Mouse (Mus musculus) midbrain, embryonic 12.5 days (tissue): ENCODE measurements at regions not wholly inside any gene's neighbourhood (a gene's known extent, or its start where the extent isn't known, plus 50 kb on each side); places are given as distances from the start of the nearest gene placed in this dataset.

Source experiments
- ATAC-seq: fragments of 200-750 bp; cut with Nextera tagmentation; 2 replicates; pipeline ENCODE4 v1.8.0; 2017; ENCODE audit warnings: low read depth, moderate TSS enrichment, moderate library complexity; ENCODE audit not compliant: low FRiP score
- H3K27ac ChIP-seq: fragments of 300-500 bp; sonication (generic); replicated peaks from 2 replicates; pipeline ENCODE4 v1.5.1; 2016; ENCODE audit warnings: mild to moderate bottlenecking
- H3K27me3 ChIP-seq: fragments of 300-500 bp; sonication (generic); 2 replicates; pipeline ENCODE4 v1.6.1; 2016; ENCODE audit warnings: mild to moderate bottlenecking
- H3K36me3 ChIP-seq: fragments of 300-500 bp; sonication (generic); 2 replicates; pipeline ENCODE4 v1.6.1; 2016
- H3K4me1 ChIP-seq: fragments of 300-500 bp; sonication (generic); 2 replicates; pipeline ENCODE4 v1.6.1; 2016
- H3K4me2 ChIP-seq: fragments of 300-500 bp; sonication (generic); replicated peaks from 2 replicates; pipeline ENCODE4 v1.6.1; 2016; ENCODE audit warnings: mild to moderate bottlenecking, moderate library complexity
- H3K4me3 ChIP-seq: fragments of 300-500 bp; sonication (generic); 2 replicates; pipeline ENCODE4 v1.5.1; 2016; ENCODE audit warnings: mild to moderate bottlenecking
- H3K9ac ChIP-seq: fragments of 300-500 bp; sonication (generic); replicated peaks from 2 replicates; pipeline ENCODE4 v1.6.1; 2016; ENCODE audit warnings: mild to moderate bottlenecking, moderate library complexity
- H3K9me3 ChIP-seq: fragments of 300-500 bp; sonication (generic); 2 replicates; pipeline ENCODE4 v1.6.1; 2016; ENCODE audit warnings: mild to moderate bottlenecking
- WGBS: fragments of 180-500 bp; shearing (Covaris S2); methylation state at CpG from one replicate; pipeline ENCODE4 v1.1.7; 2016; 5-methylcytosine and 5-hydroxymethylcytosine counted together

- no peak for ATAC-seq
- no peak overlapping the region for H3K9ac ChIP-seq
- no peak overlapping the region for H3K4me2 ChIP-seq
- peaks cover 4% of the 10 kb centered on the region; the same call in 1 of the 2 replicates for H3K4me1 ChIP-seq
- no peaks in the 10 kb centered on the region for H3K9me3 ChIP-seq
- no peak overlapping the region for H3K27ac ChIP-seq
- H3K27me3 ChIP-seq = no peaks in the 10 kb centered on the region
- no peaks in the 10 kb centered on the region for H3K36me3 ChIP-seq
- 87% methylated on average over 4 of the region's 4 CpGs for WGBS
- H3K4me3 ChIP-seq = no peak overlapping the region
Observed at GRCm38 (mm10) chr13:30062285-30062684, 74.0 kb upstream of the Mboat1 start.

- H3K27ac ChIP-seq = no peak overlapping the region
- 90% methylated on average over 3 of the region's 3 CpGs for WGBS
- H3K36me3 ChIP-seq = no peaks in the 10 kb centered on the region
- ATAC-seq = no peak
- no peaks in the 10 kb centered on the region for H3K9me3 ChIP-seq
- no peaks in the 10 kb centered on the region for H3K4me1 ChIP-seq
- no peak overlapping the region for H3K4me2 ChIP-seq
- H3K27me3 ChIP-seq = no peaks in the 10 kb centered on the region
- no peak overlapping the region for H3K9ac ChIP-seq
- H3K4me3 ChIP-seq = no peak overlapping the region
Observed at GRCm38 (mm10) chr13:30055141-30055645, 69.3 kb upstream of the E2f3 start.

GRCm38 (mm10) chr13:30051891-30052550 lies 66.2 kb upstream of the E2f3 start:
- WGBS = 78% methylated on average over 16 of the region's 16 CpGs
- no peaks in the 10 kb centered on the region for H3K27me3 ChIP-seq
- ATAC-seq = no peak

GRCm38 (mm10) chr13:30050745-30051508 lies 65.1 kb upstream of the E2f3 start:
- Histone ChIP-seq H3K9me3 (no peaks in the 10 kb centered on the region), H3K4me3 (no peak overlapping the region), H3K4me2 (no peak overlapping the region), H3K27me3 (no peaks in the 10 kb centered on the region), H3K4me1 (no peaks in the 10 kb centered on the region), H3K27ac (no peak overlapping the region), H3K36me3 (no peaks in the 10 kb centered on the region), H3K9ac (no peak overlapping the region)
- 81% methylated on average over 9 of the region's 9 CpGs for WGBS
- ATAC-seq = no peak

More at GRCm38 (mm10) chr13:30051891-30052550, 66.2 kb upstream of the E2f3 start:
- no peak overlapping the region for H3K4me2 ChIP-seq
- no peak overlapping the region for H3K4me3 ChIP-seq
- no peaks in the 10 kb centered on the region for H3K4me1 ChIP-seq
- H3K27ac ChIP-seq = no peak overlapping the region
- H3K9me3 ChIP-seq = no peaks in the 10 kb centered on the region
- no peak overlapping the region for H3K9ac ChIP-seq
- H3K36me3 ChIP-seq = no peaks in the 10 kb centered on the region

GRCm38 (mm10) chr13:30048260-30048859 lies 62.5 kb upstream of the E2f3 start:
- H3K27me3 ChIP-seq = no peaks in the 10 kb centered on the region
- ATAC-seq = no peak
- 87% methylated on average over 11 of the region's 11 CpGs for WGBS
- no peak overlapping the region for H3K27ac ChIP-seq
- H3K4me3 ChIP-seq = no peak overlapping the region
- no peaks in the 10 kb centered on the region for H3K4me1 ChIP-seq
- no peak overlapping the region for H3K9ac ChIP-seq
- no peaks in the 10 kb centered on the region for H3K9me3 ChIP-seq
- no peaks in the 10 kb centered on the region for H3K36me3 ChIP-seq
- no peak overlapping the region for H3K4me2 ChIP-seq

GRCm38 (mm10) chr13:30046504-30047169 lies 60.8 kb upstream of the E2f3 start:
- Histone ChIP-seq H3K27ac (no peak overlapping the region), H3K27me3 (no peaks in the 10 kb centered on the region), H3K9me3 (no peaks in the 10 kb centered on the region), H3K4me3 (no peak overlapping the region), H3K4me2 (no peak overlapping the region), H3K36me3 (no peaks in the 10 kb centered on the region), H3K9ac (no peak overlapping the region), H3K4me1 (no peaks in the 10 kb centered on the region)
- ATAC-seq = no peak
- 90% methylated on average over 5 of the region's 5 CpGs for WGBS

- Histone ChIP-seq H3K9me3 (no peaks in the 10 kb centered on the region), H3K4me2 (no peak overlapping the region), H3K36me3 (no peaks in the 10 kb centered on the region), H3K4me3 (no peak overlapping the region), H3K27me3 (no peaks in the 10 kb centered on the region), H3K9ac (no peak overlapping the region), H3K27ac (no peak overlapping the region), H3K4me1 (no peaks in the 10 kb centered on the region)
- no peak for ATAC-seq
- WGBS = 68% methylated on average over 15 of the region's 15 CpGs
Observed at GRCm38 (mm10) chr13:30046061-30046460, 60.2 kb upstream of the E2f3 start.

GRCm38 (mm10) chr13:30045225-30045624 lies 59.4 kb upstream of the E2f3 start:
- Histone ChIP-seq H3K4me2 (no peak overlapping the region), H3K36me3 (no peaks in the 10 kb centered on the region), H3K4me3 (no peak overlapping the region), H3K9me3 (no peaks in the 10 kb centered on the region), H3K9ac (no peak overlapping the region), H3K27me3 (no peaks in the 10 kb centered on the region), H3K4me1 (no peaks in the 10 kb centered on the region), H3K27ac (no peak overlapping the region)
- WGBS = 83% methylated on average over 6 of the region's 6 CpGs
- no peak for ATAC-seq

GRCm38 (mm10) chr13:30044790-30045189 lies 58.9 kb upstream of the E2f3 start:
- Histone ChIP-seq H3K4me3 (no peak overlapping the region), H3K4me1 (no peaks in the 10 kb centered on the region), H3K4me2 (no peak overlapping the region), H3K9ac (no peak overlapping the region), H3K27ac (no peak overlapping the region), H3K9me3 (no peaks in the 10 kb centered on the region), H3K36me3 (no peaks in the 10 kb centered on the region), H3K27me3 (no peaks in the 10 kb centered on the region)
- WGBS = 93% methylated on average over 2 of the region's 2 CpGs
- no peak for ATAC-seq

- H3K4me2 ChIP-seq = no peak overlapping the region
- no peak overlapping the region for H3K27ac ChIP-seq
- H3K27me3 ChIP-seq = no peaks in the 10 kb centered on the region
- H3K9ac ChIP-seq = no peak overlapping the region
- H3K36me3 ChIP-seq = no peaks in the 10 kb centered on the region
- no peak overlapping the region for H3K4me3 ChIP-seq
- ATAC-seq = no peak
- no peaks in the 10 kb centered on the region for H3K4me1 ChIP-seq
- H3K9me3 ChIP-seq = no peaks in the 10 kb centered on the region
- WGBS = 80% methylated on average over 15 of the region's 15 CpGs
Observed at GRCm38 (mm10) chr13:30042689-30043320, 56.9 kb upstream of the E2f3 start.

GRCm38 (mm10) chr13:30041501-30042295 lies 55.8 kb upstream of the E2f3 start:
- no peak overlapping the region for H3K9ac ChIP-seq
- no peak overlapping the region for H3K27ac ChIP-seq
- no peak overlapping the region for H3K4me3 ChIP-seq
- 92% methylated on average over 3 of the region's 3 CpGs for WGBS
- no peaks in the 10 kb centered on the region for H3K27me3 ChIP-seq
- no peaks in the 10 kb centered on the region for H3K4me1 ChIP-seq
- ATAC-seq = no peak
- no peaks in the 10 kb centered on the region for H3K9me3 ChIP-seq
- no peaks in the 10 kb centered on the region for H3K36me3 ChIP-seq
- H3K4me2 ChIP-seq = no peak overlapping the region
